Mouse (Mus musculus) midbrain, embryonic 12.5 days (tissue): ENCODE data around the gene Hist1h2ak. TPM values are rescaled to one million over a fixed set of nuclear protein-coding genes. Genes with fewer than 3 reads are reported as not detected.
"Not testable (repeated sequence)": the region's sequence is repeated elsewhere in the genome, so short reads cannot be mapped to it uniquely, and the experiment has no call there.

Experiments
- ATAC-seq: fragments of 200-750 bp; cut with Nextera tagmentation; 2 replicates; pipeline ENCODE4 v1.8.0; 2017; ENCODE audit warnings: low read depth, moderate TSS enrichment, moderate library complexity; ENCODE audit not compliant: low FRiP score
- H3K27ac ChIP-seq: fragments of 300-500 bp; sonication (generic); replicated peaks from 2 replicates; pipeline ENCODE4 v1.5.1; 2016; ENCODE audit warnings: mild to moderate bottlenecking
- H3K27me3 ChIP-seq: fragments of 300-500 bp; sonication (generic); 2 replicates; pipeline ENCODE4 v1.6.1; 2016; ENCODE audit warnings: mild to moderate bottlenecking
- H3K36me3 ChIP-seq: fragments of 300-500 bp; sonication (generic); 2 replicates; pipeline ENCODE4 v1.6.1; 2016
- H3K4me1 ChIP-seq: fragments of 300-500 bp; sonication (generic); 2 replicates; pipeline ENCODE4 v1.6.1; 2016
- H3K4me2 ChIP-seq: fragments of 300-500 bp; sonication (generic); replicated peaks from 2 replicates; pipeline ENCODE4 v1.6.1; 2016; ENCODE audit warnings: mild to moderate bottlenecking, moderate library complexity
- H3K4me3 ChIP-seq: fragments of 300-500 bp; sonication (generic); 2 replicates; pipeline ENCODE4 v1.5.1; 2016; ENCODE audit warnings: mild to moderate bottlenecking
- H3K9ac ChIP-seq: fragments of 300-500 bp; sonication (generic); replicated peaks from 2 replicates; pipeline ENCODE4 v1.6.1; 2016; ENCODE audit warnings: mild to moderate bottlenecking, moderate library complexity
- H3K9me3 ChIP-seq: fragments of 300-500 bp; sonication (generic); 2 replicates; pipeline ENCODE4 v1.6.1; 2016; ENCODE audit warnings: mild to moderate bottlenecking
- WGBS: fragments of 180-500 bp; shearing (Covaris S2); methylation state at CpG from one replicate; pipeline ENCODE4 v1.1.7; 2016; 5-methylcytosine and 5-hydroxymethylcytosine counted together
- polyA plus RNA-seq: library from polyadenylated mRNA; unstranded; fragments of >200 nt; fragmentation: Nextera tagmentation; extraction: Ambion mirVana; gene quantifications from 2 replicates; pipeline ENCODE4 v1.2.1, GENCODE M21; 2016

Hist1h2ak gene
- polyA plus RNA-seq, 1 experiment from 2014 or later = 26.9 TPM

GRCm38 (mm10) chr13:21727948-21728572 is 25.6 kb downstream of the Hist1h2ak start:
- Histone ChIP-seq H3K4me1 (peaks cover 9% of the 10 kb centered on the region; the same call in 1 of the 2 replicates), H3K4me3 (no peak overlapping the region), H3K36me3 (no peaks in the 10 kb centered on the region), H3K9me3 (no peaks in the 10 kb centered on the region), H3K4me2 (no peak overlapping the region), H3K27me3 (no peaks in the 10 kb centered on the region), H3K27ac (peak overlapping the region; percentile 62), H3K9ac (no peak overlapping the region)
- WGBS = 22% methylated on average over 11 of the region's 11 CpGs
- peak; percentile 88 for ATAC-seq

- peak overlapping the region; percentile 91 for H3K27ac ChIP-seq
- H3K4me1 ChIP-seq = peaks cover 25% of the 10 kb centered on the region
- ATAC-seq = no peak
- H3K36me3 ChIP-seq = no peaks in the 10 kb centered on the region
- H3K9ac ChIP-seq = no peak overlapping the region; the same call in 1 of the 2 replicates
- WGBS = 27% methylated on average over 5 of the region's 5 CpGs
- no peaks in the 10 kb centered on the region for H3K9me3 ChIP-seq
- no peaks in the 10 kb centered on the region for H3K27me3 ChIP-seq
- peak overlapping the region; percentile 57 for H3K4me2 ChIP-seq
- H3K4me3 ChIP-seq = no peak overlapping the region
Measured at GRCm38 (mm10) chr13:21722993-21723836, 30.4 kb downstream of the Hist1h2ak start.

GRCm38 (mm10) chr13:21722373-21722925 is 31.2 kb downstream of the Hist1h2ak start:
- 3% methylated on average over 11 of the region's 11 CpGs for WGBS
- Histone ChIP-seq H3K27me3 (no peaks in the 10 kb centered on the region), H3K36me3 (no peaks in the 10 kb centered on the region), H3K4me3 (peak overlapping the region; percentile 42), H3K9ac (peak overlapping the region; percentile 62), H3K27ac (peak overlapping the region; percentile 91), H3K4me2 (peak overlapping the region; percentile 57), H3K4me1 (peaks cover 20% of the 10 kb centered on the region), H3K9me3 (no peaks in the 10 kb centered on the region)
- peak; percentile 44 for ATAC-seq

GRCm38 (mm10) chr13:21721757-21722372 is 31.8 kb downstream of the Hist1h2ak start, which contains the start of gene Hist1h2bm:
Gene Hist1h2bm, plus strand, starts transcription at chr13:21722044.
- H3K36me3 ChIP-seq, H3K27me3 ChIP-seq, H3K9me3 ChIP-seq: not testable (repeated sequence)
- Histone ChIP-seq H3K4me2 (peak within 1 kb of the TSS; percentile 57), H3K9ac (peak within 1 kb of the TSS; percentile 65), H3K27ac (peak within 1 kb of the TSS; percentile 91), H3K4me1 (peaks cover 22% of the 10 kb centered on the region), H3K4me3 (peak within 1 kb of the TSS; percentile 42)
- under 1% methylated on average over 37 of the region's 37 CpGs for WGBS
- ATAC-seq = peak; percentile 96

GRCm38 (mm10) chr13:21721107-21721756 is 32.4 kb downstream of the Hist1h2ak start:
- ATAC-seq = peak; percentile 8; the same call in 1 of the 2 replicates
- not testable (repeated sequence) for H3K27me3 ChIP-seq, H3K36me3 ChIP-seq, H3K9me3 ChIP-seq
- H3K9ac ChIP-seq = peak overlapping the region; percentile 65
- peak overlapping the region; percentile 42 for H3K4me3 ChIP-seq
- peak overlapping the region; percentile 57 for H3K4me2 ChIP-seq
- WGBS = 2% methylated on average over 21 of the region's 44 CpGs
- peaks cover 23% of the 10 kb centered on the region for H3K4me1 ChIP-seq
- H3K27ac ChIP-seq = peak overlapping the region; percentile 91

- ATAC-seq = no peak
Measured at GRCm38 (mm10) chr13:21718381-21719080, 35.1 kb downstream of the Hist1h2ak start.

GRCm38 (mm10) chr13:21717397-21718357 is 36.0 kb downstream of the Hist1h2ak start, which contains the start of gene Hist1h3h:
Gene Hist1h3h, plus strand, starts transcription at chr13:21717659.
- H3K36me3 ChIP-seq, H3K27me3 ChIP-seq, H3K9me3 ChIP-seq: not testable (repeated sequence)
- WGBS = under 1% methylated on average over 24 of the region's 56 CpGs
- peak within 1 kb of the TSS; percentile 94 for H3K27ac ChIP-seq
- H3K4me3 ChIP-seq = peak within 1 kb of the TSS; percentile 48
- peaks cover 28% of the 10 kb centered on the region for H3K4me1 ChIP-seq
- peak within 1 kb of the TSS; percentile 85 for H3K4me2 ChIP-seq
- peak within 1 kb of the TSS; percentile 73 for H3K9ac ChIP-seq
- ATAC-seq = peak; percentile 50

More at GRCm38 (mm10) chr13:21718381-21719080, 35.1 kb downstream of the Hist1h2ak start:
- H3K9ac ChIP-seq = peak overlapping the region; percentile 64
- H3K9me3 ChIP-seq = no peaks in the 10 kb centered on the region
- H3K4me3 ChIP-seq = peak overlapping the region; percentile 46
- no peaks in the 10 kb centered on the region for H3K36me3 ChIP-seq
- peak overlapping the region; percentile 83 for H3K27ac ChIP-seq
- peak overlapping the region; percentile 64 for H3K4me2 ChIP-seq
- 59% methylated on average over 4 of the region's 4 CpGs for WGBS
- no peaks in the 10 kb centered on the region for H3K27me3 ChIP-seq
- H3K4me1 ChIP-seq = peaks cover 31% of the 10 kb centered on the region

GRCm38 (mm10) chr13:21716540-21717391 is 36.9 kb downstream of the Hist1h2ak start:
- H3K27me3 ChIP-seq, H3K36me3 ChIP-seq, H3K9me3 ChIP-seq: not testable (repeated sequence)
- WGBS = under 1% methylated on average over 15 of the region's 38 CpGs
- peaks cover 25% of the 10 kb centered on the region for H3K4me1 ChIP-seq
- H3K27ac ChIP-seq = peak overlapping the region; percentile 94
- H3K9ac ChIP-seq = peak overlapping the region; percentile 73
- peak overlapping the region; percentile 48 for H3K4me3 ChIP-seq
- peak overlapping the region; percentile 85 for H3K4me2 ChIP-seq
- 0 out of 2 replicates have a peak, but pooled peaks have one; percentile 1 for ATAC-seq

GRCm38 (mm10) chr13:21715864-21716539 is 37.6 kb downstream of the Hist1h2ak start, which contains the start of the genes Hist1h2bl and Hist1h2ai:
Gene Hist1h2bl, minus strand, starts transcription at chr13:21716143.
Gene Hist1h2ai, plus strand, starts transcription at chr13:21716422.
- WGBS = under 1% methylated on average over 38 of the region's 50 CpGs

More at GRCm38 (mm10) chr13:21715864-21716539, 37.6 kb downstream of the Hist1h2ak start, which contains the start of the genes Hist1h2bl and Hist1h2ai:
- Histone ChIP-seq H3K27ac (peak within 1 kb of the TSS; percentile 94), H3K4me2 (peak within 1 kb of the TSS; percentile 85), H3K9ac (peak within 1 kb of the TSS; percentile 73), H3K4me3 (peak within 1 kb of the TSS; percentile 48), H3K4me1 (peaks cover 27% of the 10 kb centered on the region)
- ATAC-seq = peak; percentile 92
- H3K9me3 ChIP-seq, H3K27me3 ChIP-seq, H3K36me3 ChIP-seq: not testable (repeated sequence)
